Mouse (Mus musculus) CD8-positive naive resting alpha-beta T cell, adult 57 days (primary cell): Measurements from ENCODE around the gene Esrra. TPM values are rescaled to one million over a fixed set of nuclear protein-coding genes. Genes with fewer than 3 reads are reported as not detected.

ENCODE experiments used
- total RNA-seq: library from RNA; stranded (reverse); gene quantifications from one replicate; pipeline ENCODE4 v1.2.4, GENCODE M21; 2023

Esrra gene
- 26.2 TPM for total RNA-seq

GRCm38 (mm10) chr19:6921647-6922567 lies at the start of gene Esrra:
TSS of gene Esrra (minus strand) at chr19:6921813.

GRCm38 (mm10) chr19:6942249-6942691 lies 20.7 kb upstream of the Esrra start, which contains the start of gene Gpr137:
TSS of gene Gpr137 (minus strand) at chr19:6942480.

GRCm38 (mm10) chr19:6941372-6942248 lies 20.0 kb upstream of the Esrra start, which contains the start of gene Bad:
TSS of gene Bad (plus strand) at chr19:6941861.

GRCm38 (mm10) chr19:6934195-6934977 lies 12.8 kb upstream of the Esrra start, which contains the start of gene Kcnk4:
TSS of gene Kcnk4 (minus strand) at chr19:6934515.

GRCm38 (mm10) chr19:6925307-6925573 lies 3.6 kb upstream of the Esrra start, which contains the start of gene Catsperz:
TSS of gene Catsperz (minus strand) at chr19:6925380.

GRCm38 (mm10) chr19:6909507-6910289 lies 11.9 kb downstream of the Esrra start, which contains the start of the genes Trmt112 and Prdx5:
TSS of gene Trmt112 (plus strand) at chr19:6909698.
TSS of gene Prdx5 (minus strand) at chr19:6910106.

Other genes starting within 250 kb of the Esrra start
- 23.8 TPM for gene Rps6ka4, start 81.2 kb downstream of the Esrra start, total RNA-seq
- gene Ccdc88b, start 63.6 kb downstream of the Esrra start, total RNA-seq, result 89.2 TPM
- 127 TPM for gene Trmt112, start 12.1 kb downstream of the Esrra start, total RNA-seq
- gene Prdx5, start 11.7 kb downstream of the Esrra start, total RNA-seq, result 59.7 TPM
- gene Catsperz, start 3.6 kb upstream of the Esrra start, total RNA-seq, result not detected
- gene Kcnk4, start 12.7 kb upstream of the Esrra start, total RNA-seq, result not detected
- 7.8 TPM for gene Bad, start 20.0 kb upstream of the Esrra start, total RNA-seq
- 6.1 TPM for gene Gpr137, start 20.7 kb upstream of the Esrra start, total RNA-seq
- 120 TPM for gene Ppp1r14b, start 53.2 kb upstream of the Esrra start, total RNA-seq
- gene Plcb3, start 54.7 kb upstream of the Esrra start, total RNA-seq, result 6.9 TPM
- 14.8 TPM for gene Fkbp2, start 58.7 kb upstream of the Esrra start, total RNA-seq
- 15.2 TPM for gene Vegfb, start 65.8 kb upstream of the Esrra start, total RNA-seq
- 17.2 TPM for gene Dnajc4, start 70.8 kb upstream of the Esrra start, total RNA-seq
- 6.0 TPM for gene Nudt22, start 74.3 kb upstream of the Esrra start, total RNA-seq
- gene Trpt1, start 74.3 kb upstream of the Esrra start, total RNA-seq, result 4.3 TPM
- gene Fermt3, start 97.7 kb upstream of the Esrra start, total RNA-seq, result 152 TPM
- gene Stip1, start 118.2 kb upstream of the Esrra start, total RNA-seq, result 117 TPM
- gene Macrod1, start 135.0 kb upstream of the Esrra start, total RNA-seq, result 12.3 TPM
- gene Flrt1, start 183.9 kb upstream of the Esrra start, total RNA-seq, result not detected